ENCODE assay signal across 8 mouse cellular contexts in the genomic region with DNA sequence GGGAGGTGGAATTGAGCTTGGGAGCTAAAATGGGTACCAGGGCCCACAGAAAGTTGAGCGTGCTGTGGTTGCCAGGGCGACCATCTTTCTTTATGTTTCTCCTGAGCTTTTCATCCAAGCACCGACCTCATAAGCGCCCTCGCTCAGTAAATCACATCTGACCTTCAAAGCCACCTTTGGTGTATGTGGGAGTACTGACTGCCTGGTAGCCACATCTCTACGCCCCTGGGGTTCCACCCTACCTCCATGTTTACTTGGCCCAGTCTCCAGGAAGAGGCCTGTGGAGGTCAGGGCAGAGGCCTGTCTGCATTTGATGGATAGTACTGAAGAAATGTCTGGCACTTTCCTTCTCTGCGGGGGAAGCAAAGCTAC. TPM values are rescaled to one million over a fixed set of nuclear protein-coding genes. Genes with fewer than 3 reads are reported as not detected.
A peak's percentile ranks its signal among the peaks of the same experiment; 100 is the strongest.
DNase-seq lines count a peak whose midpoint lies in the region; ATAC-seq and TF ChIP-seq lines count a peak whose summit lies in the region.

No protein-coding gene starts in this region.

- DNase-seq in heart, adult 11 months: peak; percentile 97
- no peak for DNase-seq in heart, postnatal 14 days
- no peak for DNase-seq in forebrain, embryonic 10.5 days (ENCODE audit: extremely low spot score, low spot score)
- peak; percentile 53 for DNase-seq in lung, embryonic 14.5 days
- no peak for DNase-seq in layer of hippocampus, adult 9-10 months (ENCODE audit: low spot score)

- no peak for TF ChIP-seq CTCF in intestine, postnatal 0 days (IDR thresholded peaks at IDR 0.05; ENCODE audit: low read depth)
- no peak for TF ChIP-seq CTCF in lung, embryonic 14.5 days (IDR thresholded peaks at IDR 0.05; ENCODE audit: low read depth)

- H3K4me2 ChIP-seq in intestine, postnatal 0 days (replicated peaks; ENCODE audit: low read depth): peak overlapping the region; percentile 64
- peak overlapping the region; percentile 57 for H3K4me2 ChIP-seq in lung, embryonic 14.5 days
- H3K4me2 ChIP-seq in stomach, embryonic 16.5 days (ENCODE audit: low read depth, low read length): peak overlapping the region; percentile 52

- H3K9me3 ChIP-seq in forebrain, embryonic 10.5 days: no peaks in the 10 kb centered on the region; the same call in 1 of the 2 replicates
- no peaks in the 10 kb centered on the region for H3K9me3 ChIP-seq in intestine, postnatal 0 days (ENCODE audit: control insufficient read depth)
- H3K9me3 ChIP-seq in lung, embryonic 14.5 days (ENCODE audit: low read depth, low read length): no peaks in the 10 kb centered on the region
- no peaks in the 10 kb centered on the region for H3K9me3 ChIP-seq in stomach, embryonic 16.5 days (replicated peaks; ENCODE audit: control insufficient read depth, low read length)

- no peak overlapping the region for H3K9ac ChIP-seq in intestine, postnatal 0 days (ENCODE audit: low read depth, low read length)
- peak overlapping the region; percentile 40 for H3K9ac ChIP-seq in lung, embryonic 14.5 days
- H3K9ac ChIP-seq in stomach, embryonic 16.5 days (ENCODE audit: low read length): peak overlapping the region; percentile 66

- ATAC-seq in intestine, postnatal 0 days: no peak
- ATAC-seq in lung, embryonic 14.5 days (ENCODE audit: insufficient read depth): peak; percentile 22; the same call in 1 of the 2 replicates
- ATAC-seq in stomach, embryonic 16.5 days (ENCODE audit: insufficient read depth, low FRiP score): no peak
- ATAC-seq in erythroblast, adult 5-6 weeks (replicated peaks; ENCODE audit: low FRiP score, poor library complexity, severe bottlenecking): no peak

- intact Hi-C loops in heart, postnatal 14 days (cut with DNase I): no loop called here

- WGBS in forebrain, embryonic 10.5 days: 41% methylated on average over 7 of the region's 7 CpGs
- 55% methylated on average over 7 of the region's 7 CpGs for WGBS in intestine, postnatal 0 days
- WGBS in lung, embryonic 14.5 days: 25% methylated on average over 7 of the region's 7 CpGs
- WGBS in stomach, embryonic 16.5 days: 25% methylated on average over 7 of the region's 7 CpGs

- H3K36me3 ChIP-seq in forebrain, embryonic 10.5 days (replicated peaks): no peaks in the 10 kb centered on the region
- no peaks in the 10 kb centered on the region for H3K36me3 ChIP-seq in intestine, postnatal 0 days (ENCODE audit: control insufficient read depth, insufficient read depth)
- no peaks in the 10 kb centered on the region for H3K36me3 ChIP-seq in lung, embryonic 14.5 days (ENCODE audit: insufficient read depth)
- H3K36me3 ChIP-seq in stomach, embryonic 16.5 days (ENCODE audit: control insufficient read depth, insufficient read depth, low read length): no peaks in the 10 kb centered on the region

- H3K27me3 ChIP-seq in forebrain, embryonic 10.5 days (ENCODE audit: poor library complexity, severe bottlenecking): no peaks in the 10 kb centered on the region
- H3K27me3 ChIP-seq in intestine, postnatal 0 days (replicated peaks; ENCODE audit: control insufficient read depth, insufficient read depth, low read length): no peaks in the 10 kb centered on the region
- H3K27me3 ChIP-seq in lung, embryonic 14.5 days (ENCODE audit: insufficient read depth, low read length): no peaks in the 10 kb centered on the region
- H3K27me3 ChIP-seq in stomach, embryonic 16.5 days (ENCODE audit: control insufficient read depth, insufficient read depth, low read length): no peaks in the 10 kb centered on the region

- peaks cover 48% of the 10 kb centered on the region for H3K4me1 ChIP-seq in forebrain, embryonic 10.5 days
- H3K4me1 ChIP-seq in intestine, postnatal 0 days (replicated peaks; ENCODE audit: control insufficient read depth, insufficient read depth, low read length): 0 out of 2 replicates have a peak, but pooled peaks cover 4% of the 10 kb centered on the region
- 0 out of 2 replicates have a peak, but pooled peaks cover 3% of the 10 kb centered on the region for H3K4me1 ChIP-seq in lung, embryonic 14.5 days (ENCODE audit: insufficient read depth)
- H3K4me1 ChIP-seq in stomach, embryonic 16.5 days (ENCODE audit: control insufficient read depth, insufficient read depth, low read length): peaks cover 13% of the 10 kb centered on the region

- H3K27ac ChIP-seq in forebrain, embryonic 10.5 days: peak overlapping the region; percentile 94
- H3K27ac ChIP-seq in intestine, postnatal 0 days (ENCODE audit: low read depth, low read length): peak overlapping the region; percentile 76
- peak overlapping the region; percentile 95 for H3K27ac ChIP-seq in lung, embryonic 14.5 days (ENCODE audit: low read depth)
- H3K27ac ChIP-seq in stomach, embryonic 16.5 days (ENCODE audit: low read length): peak overlapping the region; percentile 92

- peak overlapping the region; percentile 49 for H3K4me3 ChIP-seq in forebrain, embryonic 10.5 days
- H3K4me3 ChIP-seq in intestine, postnatal 0 days (ENCODE audit: low read depth, low read length): no peak overlapping the region
- peak overlapping the region; percentile 23; the same call in 1 of the 2 replicates for H3K4me3 ChIP-seq in lung, embryonic 14.5 days (ENCODE audit: low read depth, low read length)
- H3K4me3 ChIP-seq in stomach, embryonic 16.5 days (replicated peaks; ENCODE audit: low read length): peak overlapping the region; percentile 38

RNA-seq across cellular contexts. Expression of a gene that starts 13.7 kb away (rescaled TPM):
- 10 to 100 TPM; 26.4 to 27.2 TPM for total RNA-seq in heart, postnatal 14 days (2021)
- 40.9 and 41.9 TPM in 2 replicates for polyA plus RNA-seq in forebrain, embryonic 10.5 days (2016; fragmentation: Nextera tagmentation; extraction: Ambion mirVana)
- 8.8 and 9.7 TPM in 2 replicates for polyA plus RNA-seq in intestine, postnatal 0 days (2015; fragmentation: Nextera tagmentation; extraction: Ambion mirVana)
- 38.5 and 40.5 TPM in 2 replicates for polyA plus RNA-seq in lung, embryonic 14.5 days (2014; fragmentation: Nextera tagmentation; extraction: Ambion mirVana)
- 22.4 and 23.0 TPM in 2 replicates for polyA plus RNA-seq in stomach, embryonic 16.5 days (2015; fragmentation: Nextera tagmentation; extraction: Ambion mirVana)
- 6.0 and 6.9 TPM in 2 replicates for total RNA-seq in erythroblast, adult 5-6 weeks (2015; ENCODE audit: low replicate concordance)
- total RNA-seq in erythroblast, adult 5-6 weeks (2017; ENCODE audit: low replicate concordance): 5.1 and 10.5 TPM in 2 replicates

RNA-seq across cellular contexts. Expression of a gene that starts 18.6 kb away (rescaled TPM):
- total RNA-seq in heart, postnatal 14 days (2021): 10 to 100 TPM; 25.8 to 33.1 TPM
- 2.0 and 2.3 TPM in 2 replicates for polyA plus RNA-seq in forebrain, embryonic 10.5 days (2016; fragmentation: Nextera tagmentation; extraction: Ambion mirVana)
- polyA plus RNA-seq in intestine, postnatal 0 days (2015; fragmentation: Nextera tagmentation; extraction: Ambion mirVana): 3.4 and 4.2 TPM in 2 replicates
- polyA plus RNA-seq in lung, embryonic 14.5 days (2014; fragmentation: Nextera tagmentation; extraction: Ambion mirVana): 17.8 and 19.3 TPM in 2 replicates
- 5.9 and 6.4 TPM in 2 replicates for polyA plus RNA-seq in stomach, embryonic 16.5 days (2015; fragmentation: Nextera tagmentation; extraction: Ambion mirVana)
- not detected in 2 replicates for total RNA-seq in erythroblast, adult 5-6 weeks (2015; ENCODE audit: low replicate concordance)
- 0.84 TPM in 1 of 2 replicates, not detected in the other for total RNA-seq in erythroblast, adult 5-6 weeks (2017; ENCODE audit: low replicate concordance)

RNA-seq across cellular contexts. Expression of a gene that starts 28.8 kb away (rescaled TPM):
- 10 to 100 TPM; 35.3 to 39.2 TPM for total RNA-seq in heart, postnatal 14 days (2021)
- polyA plus RNA-seq in forebrain, embryonic 10.5 days (2016; fragmentation: Nextera tagmentation; extraction: Ambion mirVana): 344 and 355 TPM in 2 replicates
- polyA plus RNA-seq in intestine, postnatal 0 days (2015; fragmentation: Nextera tagmentation; extraction: Ambion mirVana): 38.3 and 40.7 TPM in 2 replicates
- 232 and 240 TPM in 2 replicates for polyA plus RNA-seq in lung, embryonic 14.5 days (2014; fragmentation: Nextera tagmentation; extraction: Ambion mirVana)
- polyA plus RNA-seq in stomach, embryonic 16.5 days (2015; fragmentation: Nextera tagmentation; extraction: Ambion mirVana): 137 and 147 TPM in 2 replicates
- total RNA-seq in erythroblast, adult 5-6 weeks (2015; ENCODE audit: low replicate concordance): 25.9 and 29.9 TPM in 2 replicates
- 37.6 and 44.0 TPM in 2 replicates for total RNA-seq in erythroblast, adult 5-6 weeks (2017; ENCODE audit: low replicate concordance)

RNA-seq across cellular contexts. Expression of a gene that starts 43.7 kb away (rescaled TPM):
- 10 to 100 TPM; 51.3 to 52.6 TPM for total RNA-seq in heart, postnatal 14 days (2021)
- 58.9 and 59.6 TPM in 2 replicates for polyA plus RNA-seq in forebrain, embryonic 10.5 days (2016; fragmentation: Nextera tagmentation; extraction: Ambion mirVana)
- 53.1 and 53.9 TPM in 2 replicates for polyA plus RNA-seq in intestine, postnatal 0 days (2015; fragmentation: Nextera tagmentation; extraction: Ambion mirVana)
- polyA plus RNA-seq in lung, embryonic 14.5 days (2014; fragmentation: Nextera tagmentation; extraction: Ambion mirVana): 68.0 and 74.7 TPM in 2 replicates
- polyA plus RNA-seq in stomach, embryonic 16.5 days (2015; fragmentation: Nextera tagmentation; extraction: Ambion mirVana): 77.5 and 79.1 TPM in 2 replicates
- total RNA-seq in erythroblast, adult 5-6 weeks (2015; ENCODE audit: low replicate concordance): 6.3 and 11.5 TPM in 2 replicates
- 10.7 and 13.4 TPM in 2 replicates for total RNA-seq in erythroblast, adult 5-6 weeks (2017; ENCODE audit: low replicate concordance)

RNA-seq across cellular contexts. Expression of a gene that starts 57.4 kb away (rescaled TPM):
- 1 to 10 TPM; 1.9 to 2.6 TPM for total RNA-seq in heart, postnatal 14 days (2021)
- polyA plus RNA-seq in forebrain, embryonic 10.5 days (2016; fragmentation: Nextera tagmentation; extraction: Ambion mirVana): 18.8 and 20.9 TPM in 2 replicates
- polyA plus RNA-seq in intestine, postnatal 0 days (2015; fragmentation: Nextera tagmentation; extraction: Ambion mirVana): 2.5 and 2.9 TPM in 2 replicates
- 18.4 and 19.1 TPM in 2 replicates for polyA plus RNA-seq in lung, embryonic 14.5 days (2014; fragmentation: Nextera tagmentation; extraction: Ambion mirVana)
- polyA plus RNA-seq in stomach, embryonic 16.5 days (2015; fragmentation: Nextera tagmentation; extraction: Ambion mirVana): 10.1 TPM in 2 replicates
- total RNA-seq in erythroblast, adult 5-6 weeks (2015; ENCODE audit: low replicate concordance): not detected in 2 replicates
- 0.68 TPM in 1 of 2 replicates, not detected in the other for total RNA-seq in erythroblast, adult 5-6 weeks (2017; ENCODE audit: low replicate concordance)

Comparison
In these comparisons a context has a peak if more than half of its experiments do, and no peak if none do; other contexts are left out.
1. DNase-seq: peak in heart, adult 11 months (single experiment) and lung, embryonic 14.5 days (single experiment); none in heart, postnatal 14 days (0 of 2), forebrain, embryonic 10.5 days (single experiment) and layer of hippocampus, adult 9-10 months (single experiment).
2. Peak in every context shown above with its lines, with median percentiles within 50 percentile points of each other: H3K27ac ChIP-seq and H3K4me2 ChIP-seq.